Mouse (Mus musculus): Measurements from ENCODE around the gene Cdip1.
A peak's percentile ranks its signal among the peaks of the same experiment; 100 is the strongest.
"Not testable (repeated sequence)": the region's sequence is repeated elsewhere in the genome, so short reads cannot be mapped to it uniquely, and the experiment has no call there.

The Cdip1 gene

GRCm38 (mm10) chr16:4768719-4769118 lies 21.4 kb downstream of the Cdip1 start:
- no peak for DNase-seq

GRCm38 (mm10) chr16:4767012-4767790 lies 22.9 kb downstream of the Cdip1 start:
- no peak for DNase-seq

- DNase-seq, result no peak
Observed at GRCm38 (mm10) chr16:4765852-4766251, 24.2 kb downstream of the Cdip1 start.

GRCm38 (mm10) chr16:4763276-4763675 lies 26.8 kb downstream of the Cdip1 start:
- no peak for DNase-seq

- DNase-seq, result no peak
Observed at GRCm38 (mm10) chr16:4762437-4762836, 27.7 kb downstream of the Cdip1 start.

GRCm38 (mm10) chr16:4756660-4757335 lies 33.3 kb downstream of the Cdip1 start:
- DNase-seq, result not testable (repeated sequence)

GRCm38 (mm10) chr16:4754045-4754444 lies 36.0 kb downstream of the Cdip1 start:
- no peak for DNase-seq

GRCm38 (mm10) chr16:4752155-4752554 lies 37.9 kb downstream of the Cdip1 start:
- DNase-seq, result no peak

- no peak for DNase-seq
Observed at GRCm38 (mm10) chr16:4742186-4742585, 47.9 kb downstream of the Cdip1 start.

GRCm38 (mm10) chr16:4739994-4740393 lies 50.1 kb downstream of the Cdip1 start:
- DNase-seq, result no peak

- no peak for DNase-seq
Observed at GRCm38 (mm10) chr16:4736262-4736661, 53.8 kb downstream of the Cdip1 start.

- DNase-seq, result no peak
Observed at GRCm38 (mm10) chr16:4730776-4731358, 59.2 kb downstream of the Cdip1 start.

- no peak for DNase-seq
Observed at GRCm38 (mm10) chr16:4727963-4728362, 62.1 kb downstream of the Cdip1 start.

GRCm38 (mm10) chr16:4727526-4727925 lies 62.6 kb downstream of the Cdip1 start:
- no peak for DNase-seq

GRCm38 (mm10) chr16:4726528-4727128 lies 63.5 kb downstream of the Cdip1 start:
- peak; percentile 70 for DNase-seq

GRCm38 (mm10) chr16:4725780-4726527 lies 64.1 kb downstream of the Cdip1 start, which contains the start of gene Hmox2:
TSS of gene Hmox2 (plus strand) at chr16:4726361.
- peak; percentile 95 for DNase-seq

- DNase-seq, result peak; percentile 24
Observed at GRCm38 (mm10) chr16:4725266-4725665, 64.8 kb downstream of the Cdip1 start.

GRCm38 (mm10) chr16:4722915-4723209 lies 67.2 kb downstream of the Cdip1 start:
- no peak for DNase-seq

- DNase-seq, result no peak
Observed at GRCm38 (mm10) chr16:4722128-4722914, 67.8 kb downstream of the Cdip1 start.

GRCm38 (mm10) chr16:4718753-4719518 lies 71.2 kb downstream of the Cdip1 start, which contains the start of gene Nmral1:
TSS of gene Nmral1 (minus strand) at chr16:4719356.
- peak; percentile 86 for DNase-seq

- no peak for DNase-seq
Observed at GRCm38 (mm10) chr16:4717866-4718265, 72.2 kb downstream of the Cdip1 start.
